Mouse (Mus musculus) right cerebral cortex, postnatal 4 days (tissue): Measurements from ENCODE around the gene Shisa4.
A peak's percentile ranks its signal among the peaks of the same experiment; 100 is the strongest.

ENCODE experiments used
- DNase-seq: peaks from one replicate; pipeline ENCODE4 v3.0.0-alpha.2; 2022

Shisa4 gene

DNA sequence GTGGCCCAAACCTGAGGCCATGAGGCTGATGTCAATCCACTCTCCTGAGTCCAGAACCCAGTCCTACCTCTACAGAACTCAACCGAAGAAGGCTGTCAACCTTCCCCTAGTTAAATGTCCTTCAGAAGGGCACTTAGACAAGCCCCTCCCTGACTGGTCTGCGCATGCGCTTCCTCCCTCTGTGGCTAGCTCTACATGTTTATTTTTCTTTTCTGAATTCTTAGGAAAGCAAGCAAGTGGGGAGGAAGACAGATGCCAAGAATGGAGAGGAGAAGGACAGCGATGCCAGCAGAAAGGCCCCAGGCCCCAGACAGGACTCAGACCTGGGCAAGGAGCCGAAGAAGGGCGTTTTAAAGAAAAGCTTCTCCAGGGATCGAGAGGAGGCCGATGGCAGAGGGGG, 11.6 kb downstream of the Shisa4 start:
- DNase-seq = no peak

DNA sequence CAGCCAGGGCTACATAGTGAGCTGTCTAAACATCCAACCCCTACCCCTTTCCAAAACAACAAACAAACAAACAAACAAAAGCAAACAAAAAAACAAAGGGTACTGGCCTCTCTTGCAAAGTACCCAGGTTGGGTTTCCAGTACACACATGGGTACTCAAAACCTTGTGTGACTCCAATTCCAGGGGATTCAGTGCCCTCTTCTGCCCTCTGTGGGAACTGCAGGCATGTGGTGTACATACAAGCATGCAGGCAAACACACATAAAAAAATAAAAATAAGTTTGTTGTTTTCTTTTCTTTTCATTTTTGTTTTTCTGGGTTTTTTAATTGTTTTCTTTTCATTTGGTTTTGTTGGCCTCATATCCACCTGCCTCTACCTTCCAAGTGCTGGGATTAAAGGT, 12.9 kb downstream of the Shisa4 start:
- DNase-seq = no peak

- no peak for DNase-seq
Observed at GRCm38 (mm10) chr1:135361491-135361890, 13.5 kb downstream of the Shisa4 start.

- DNase-seq = no peak
Observed at GRCm38 (mm10) chr1:135359071-135359470, 16.0 kb downstream of the Shisa4 start.

GRCm38 (mm10) chr1:135351953-135352352, 23.1 kb downstream of the Shisa4 start:
- no peak for DNase-seq

- peak; percentile 21 for DNase-seq
Observed at GRCm38 (mm10) chr1:135347498-135348169, 27.4 kb downstream of the Shisa4 start.

DNA sequence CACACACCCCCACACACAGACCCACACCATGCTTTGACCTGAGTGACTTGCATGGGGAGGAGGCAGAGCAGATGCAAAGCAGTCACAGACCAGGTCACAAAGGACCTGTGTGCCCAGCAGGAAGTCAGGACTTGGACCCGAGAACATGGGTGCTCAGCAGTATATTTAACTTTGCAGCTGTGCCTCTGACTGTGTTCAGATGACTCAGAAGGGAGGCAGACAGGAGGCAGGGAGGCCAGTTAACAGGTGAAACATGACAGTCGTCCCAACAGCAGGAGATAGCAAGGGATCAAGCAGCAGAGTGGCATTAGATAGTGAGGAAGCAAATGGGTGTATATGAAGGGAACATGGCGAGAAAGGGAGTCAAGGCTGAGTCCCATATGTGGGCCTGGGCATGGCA, 28.1 kb downstream of the Shisa4 start:
- no peak for DNase-seq

DNA sequence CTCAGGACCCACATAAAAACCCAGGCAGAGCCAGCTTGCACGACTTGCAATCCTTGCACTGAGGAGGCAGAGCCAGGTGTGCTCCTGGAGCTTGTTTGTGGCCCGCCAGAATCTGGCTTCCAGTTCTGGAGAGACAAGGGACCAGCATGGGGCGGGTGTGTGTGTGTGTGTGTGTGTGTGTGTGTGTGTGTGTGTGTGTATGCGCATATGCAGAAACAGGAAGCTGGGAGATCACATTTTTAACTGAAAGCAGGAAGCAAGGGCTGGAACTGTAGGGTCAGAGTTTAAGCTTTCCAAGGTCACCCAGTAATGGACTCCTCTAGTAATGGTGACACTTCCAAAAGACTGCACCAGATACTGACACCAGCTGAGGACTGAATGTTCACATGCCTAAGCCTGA, 31.0 kb downstream of the Shisa4 start:
- DNase-seq = no peak

- DNase-seq = no peak
Observed at GRCm38 (mm10) chr1:135341947-135342346, 33.1 kb downstream of the Shisa4 start.

DNA sequence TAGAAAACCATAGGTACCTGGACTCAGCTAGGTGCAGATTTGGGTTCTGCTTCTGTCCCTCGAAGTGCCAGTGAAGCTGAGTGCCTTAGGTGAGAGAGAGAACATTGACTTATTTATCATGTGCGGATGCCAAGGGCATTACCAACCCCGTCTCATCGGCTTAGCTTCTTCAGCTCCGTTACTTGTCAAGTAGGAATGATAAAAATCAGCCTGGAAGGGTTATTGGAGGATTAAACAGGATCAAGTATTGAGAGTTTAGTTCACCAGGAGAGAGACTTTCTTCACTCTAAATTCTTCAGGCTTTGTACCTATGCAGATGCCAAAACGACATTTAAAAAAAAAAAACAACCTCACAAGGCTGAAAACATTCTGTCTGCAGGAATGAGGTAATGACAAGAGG, 44.5 kb downstream of the Shisa4 start:
- DNase-seq = no peak

DNA sequence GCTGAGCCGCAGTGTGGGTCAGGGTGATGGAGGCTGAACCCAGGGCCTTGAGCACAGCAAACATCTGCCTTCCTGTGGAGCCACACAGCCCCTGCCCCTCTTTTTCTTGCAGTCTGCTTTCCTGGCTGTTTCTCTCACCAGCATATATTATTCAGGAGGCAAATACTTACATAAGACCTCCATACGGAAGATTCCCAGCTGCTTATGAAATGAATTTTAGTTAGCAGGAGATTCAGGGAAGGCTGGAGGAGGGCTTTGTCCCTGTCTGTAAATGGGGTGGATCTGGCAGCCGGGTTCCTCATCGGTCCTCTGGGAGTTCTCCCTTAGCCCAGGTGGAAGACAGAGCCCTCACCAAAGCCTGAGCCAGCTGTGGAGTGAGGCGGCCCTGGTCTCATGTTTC, 46.7 kb downstream of the Shisa4 start:
- DNase-seq = no peak

DNA sequence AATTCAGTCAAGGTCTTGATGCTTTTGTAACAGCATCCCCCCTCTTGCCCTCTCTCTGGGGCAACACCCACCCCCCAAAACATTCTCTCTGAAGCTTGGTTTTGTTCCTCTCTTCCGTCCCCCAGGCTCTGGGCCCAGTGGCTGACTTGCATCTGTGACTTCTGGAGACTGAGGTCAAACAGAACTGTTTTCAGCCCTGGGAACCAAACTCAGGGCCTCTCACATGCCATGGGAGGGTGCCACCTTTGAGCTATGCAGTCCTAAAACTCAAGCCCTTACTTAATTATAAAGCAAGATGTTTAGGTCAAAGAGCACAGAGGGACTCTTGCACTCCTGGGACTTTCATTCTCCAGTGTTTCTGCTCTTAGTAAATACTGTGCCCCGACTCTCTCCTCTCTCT, 49.1 kb downstream of the Shisa4 start:
- no peak for DNase-seq

DNA sequence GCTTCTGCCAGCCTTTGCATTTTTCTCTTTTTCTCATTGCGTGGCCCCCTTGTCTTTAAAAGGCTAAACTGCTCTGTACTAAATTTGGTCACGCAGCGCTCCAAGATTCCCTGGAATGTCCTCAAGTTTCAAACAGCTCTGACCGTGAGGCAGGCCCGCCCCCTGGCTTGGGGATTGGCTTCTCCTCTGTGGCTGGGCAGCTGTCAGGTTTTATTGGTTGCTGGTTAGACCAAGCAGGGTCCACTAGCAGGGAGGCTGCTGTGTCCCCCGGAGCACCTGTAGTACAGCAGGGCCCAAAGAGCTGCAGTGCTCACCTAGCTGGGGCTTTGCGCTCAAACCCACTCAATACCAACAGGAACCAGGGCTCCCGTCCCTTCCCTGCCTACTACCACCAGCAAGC, 50.5 kb downstream of the Shisa4 start, which contains the start of gene Lmod1:
TSS of gene Lmod1 (plus strand) at position 237 of the 400 bp plus-strand sequence.
- DNase-seq = no peak

DNA sequence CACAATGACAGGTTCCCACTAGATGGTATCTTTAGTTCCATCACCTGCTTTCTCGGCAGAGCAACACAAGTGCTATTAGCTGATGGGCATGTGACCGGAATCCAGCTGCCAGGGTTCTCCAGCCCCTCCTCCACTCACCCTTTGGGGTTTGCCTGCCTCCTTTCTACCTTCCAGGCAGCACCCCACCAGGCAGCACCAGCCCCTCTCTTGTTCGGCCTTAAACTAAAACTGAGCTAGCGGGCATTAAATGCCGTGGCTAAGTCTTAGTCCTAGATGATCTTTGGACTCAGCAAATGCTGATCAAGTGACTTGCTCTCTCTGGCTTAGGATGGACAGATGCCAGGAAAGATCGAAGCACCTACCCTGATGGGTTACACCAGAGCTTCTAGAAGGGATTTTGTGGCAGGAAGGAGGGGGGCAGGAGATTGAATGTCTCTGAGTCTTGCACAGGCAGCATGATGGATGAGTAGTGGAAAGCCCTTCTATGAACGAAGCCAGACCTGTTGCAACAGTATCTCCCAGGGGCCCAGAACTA, 51.6 kb downstream of the Shisa4 start:
- no peak for DNase-seq
